Mouse (Mus musculus) brain, adult 10 weeks (tissue): ENCODE data around the gene Fam187b. TPM values are rescaled to one million over a fixed set of nuclear protein-coding genes. Genes with fewer than 3 reads are reported as not detected.

Experiments
- polyA plus RNA-seq: library from polyadenylated mRNA; stranded (reverse); fragments of 350-450 nt; fragmentation: Illumina TruSeq; extraction: RNeasy Lipid Tissue Mini Kit (QIAGEN cat#74804); gene quantifications from one replicate; pipeline ENCODE4 v1.2.3, GENCODE M21; 2015; ENCODE audit warnings: low read depth, low replicate concordance

The Fam187b gene
- not detected for polyA plus RNA-seq

GRCm38 (mm10) chr7:30973501-30974289, at the start of gene Fam187b:
Fam187b (plus strand) TSS chr7:30973790.

GRCm38 (mm10) chr7:30924581-30924980, 49.0 kb upstream of the Fam187b start, which contains the start of gene Hamp2:
Hamp2 (minus strand) TSS chr7:30924681.

GRCm38 (mm10) chr7:30943909-30944635, 29.5 kb upstream of the Fam187b start, which contains the start of gene Hamp:
Hamp (minus strand) TSS chr7:30944032.

GRCm38 (mm10) chr7:30956756-30957366, 16.7 kb upstream of the Fam187b start, which contains the start of gene Usf2:
Usf2 (minus strand) TSS chr7:30956803.

DNA sequence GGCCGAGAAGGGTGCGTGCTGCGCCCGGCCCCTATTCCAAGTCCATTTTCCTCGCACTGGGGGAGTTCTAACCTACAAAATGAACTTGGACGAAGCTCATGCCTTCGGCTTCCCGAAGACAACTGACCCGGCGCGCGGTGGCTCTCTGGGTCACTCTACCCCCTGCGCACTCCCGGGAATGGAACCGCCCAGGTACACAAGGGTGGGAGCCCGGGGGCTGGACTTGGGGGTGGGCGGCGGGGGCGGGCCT, 414 bp upstream of the Fam187b start, which contains the start of gene Lsr:
TSS of gene Lsr (minus strand) at position 214 of the 250 bp plus-strand sequence.

Other genes starting within 250 kb of the Fam187b start
- gene Tmem147, start 244.2 kb upstream of the Fam187b start, polyA plus RNA-seq: 184 TPM
- not detected for gene Gapdhs, start 230.1 kb upstream of the Fam187b start, polyA plus RNA-seq
- gene Sbsn, start 222.3 kb upstream of the Fam187b start, polyA plus RNA-seq: 6.5 TPM
- 14.4 TPM for gene Dmkn, start 210.0 kb upstream of the Fam187b start, polyA plus RNA-seq
- gene Krtdap, start 185.9 kb upstream of the Fam187b start, polyA plus RNA-seq: not detected
- not detected for gene Ffar2, start 150.0 kb upstream of the Fam187b start, polyA plus RNA-seq
- gene Ffar3, start 117.6 kb upstream of the Fam187b start, polyA plus RNA-seq: not detected
- not detected for gene Ffar1, start 112.2 kb upstream of the Fam187b start, polyA plus RNA-seq
- gene Cd22, start 93.4 kb upstream of the Fam187b start, polyA plus RNA-seq: 0.55 TPM
- 324 TPM for gene Mag, start 58.9 kb upstream of the Fam187b start, polyA plus RNA-seq
- not detected for gene Hamp2, start 49.1 kb upstream of the Fam187b start, polyA plus RNA-seq
- not detected for gene Hamp, start 29.8 kb upstream of the Fam187b start, polyA plus RNA-seq
- gene Usf2, start 17.0 kb upstream of the Fam187b start, polyA plus RNA-seq: 193 TPM
- 8.0 TPM for gene Lsr, start 326 bp upstream of the Fam187b start, polyA plus RNA-seq
- 51.2 TPM for gene Fxyd5, start 68.7 kb downstream of the Fam187b start, polyA plus RNA-seq
- 169 TPM for gene Fxyd7, start 77.7 kb downstream of the Fam187b start, polyA plus RNA-seq
- gene Fxyd1, start 83.4 kb downstream of the Fam187b start, polyA plus RNA-seq: 148 TPM
- gene Lgi4, start 85.6 kb downstream of the Fam187b start, polyA plus RNA-seq: 27.6 TPM
- gene Fxyd3, start 102.9 kb downstream of the Fam187b start, polyA plus RNA-seq: not detected
- 2.6 TPM for gene Hpn, start 141.5 kb downstream of the Fam187b start, polyA plus RNA-seq
- 542 TPM for gene Scn1b, start 153.2 kb downstream of the Fam187b start, polyA plus RNA-seq
- 112 TPM for gene Gramd1a, start 182.1 kb downstream of the Fam187b start, polyA plus RNA-seq